Mouse (Mus musculus): ENCODE results near the gene Cep128.

- TF ChIP-seq POLR2A (IDR thresholded peaks at IDR 0.05; ENCODE audit: control insufficient read depth, low read depth, low read length), result no peak
- peak; percentile 25; the same call in 1 of the 2 replicates for TF ChIP-seq CTCF (IDR thresholded peaks at IDR 0.05; ENCODE audit: control insufficient read depth, insufficient read depth, insufficient replicate concordance, low read depth, low read length)
These were observed 39.1 kb upstream of the Cep128 start for GRCm38 (mm10) chr12:91423125-91423820.
